Mouse (Mus musculus): ENCODE measurements at regions not wholly inside any gene's neighbourhood (a gene's known extent, or its start where the extent isn't known, plus 50 kb on each side); places are given as distances from the start of the nearest gene placed in this dataset.

DNA sequence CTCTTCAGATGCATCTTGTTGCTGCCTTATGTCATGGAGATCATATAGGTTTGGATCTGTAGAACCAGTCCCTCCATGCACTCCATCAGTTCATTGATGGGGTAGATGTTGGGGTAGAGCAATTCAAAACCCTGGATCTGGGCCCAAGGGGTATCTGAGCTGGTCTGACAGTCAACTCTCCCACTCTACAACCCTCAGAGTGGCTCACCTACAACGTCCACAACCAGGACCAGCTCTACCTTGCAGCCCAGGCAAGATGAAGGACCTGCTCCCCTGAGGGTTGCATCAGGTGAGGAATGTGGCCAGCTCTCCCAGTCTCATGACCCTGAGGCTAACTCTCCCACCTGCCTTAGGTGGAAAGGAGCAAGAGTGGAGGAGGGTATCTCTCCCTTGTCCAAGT is 256.9 kb downstream of the Foxa2 start:
- TF ChIP-seq CTCF (IDR thresholded peaks at IDR 0.05; ENCODE audit: low read depth): no peak
- no peak for TF ChIP-seq EP300 (IDR thresholded peaks at IDR 0.05; ENCODE audit: low read depth)

All from liver, embryonic 14.5 days (tissue).